8 mouse cellular contexts compared by ENCODE assay signal in genomic region chr1:72182930-72183499, GRCm38 (mm10). TPM values are rescaled to one million over a fixed set of nuclear protein-coding genes. Genes with fewer than 3 reads are reported as not detected.
DNase-seq lines count a peak whose midpoint lies in the region; ATAC-seq and TF ChIP-seq lines count a peak whose summit lies in the region.

No protein-coding gene starts in this region.

- no peaks in the 10 kb centered on the region for H3K9me3 ChIP-seq in forebrain, embryonic 11.5 days (ENCODE audit: control insufficient read depth, low read length)
- H3K9me3 ChIP-seq in liver, embryonic 14.5 days (ENCODE audit: control insufficient read depth, low read length): no peaks in the 10 kb centered on the region
- no peaks in the 10 kb centered on the region for H3K9me3 ChIP-seq in neural tube, embryonic 15.5 days (replicated peaks)

- H3K9ac ChIP-seq in forebrain, embryonic 11.5 days (ENCODE audit: low read length): no peak overlapping the region
- no peak overlapping the region for H3K9ac ChIP-seq in liver, embryonic 14.5 days (replicated peaks)
- no peak overlapping the region for H3K9ac ChIP-seq in neural tube, embryonic 15.5 days (replicated peaks)

- no peak for TF ChIP-seq EP300 in liver, embryonic 14.5 days (IDR thresholded peaks at IDR 0.05; ENCODE audit: low read depth)

- peak overlapping the region; percentile 32; the same call in 1 of the 2 replicates for H3K4me2 ChIP-seq in forebrain, embryonic 11.5 days (ENCODE audit: low read depth, low read length, severe bottlenecking)
- H3K4me2 ChIP-seq in liver, embryonic 14.5 days (ENCODE audit: low read depth): peak overlapping the region; percentile 26; the same call in 1 of the 2 replicates
- H3K4me2 ChIP-seq in neural tube, embryonic 15.5 days: peak overlapping the region; percentile 54

- no peak overlapping the region for H3K4me3 ChIP-seq in forebrain, embryonic 11.5 days (ENCODE audit: low read depth, low read length)
- no peak overlapping the region for H3K4me3 ChIP-seq in liver, embryonic 14.5 days (ENCODE audit: insufficient read depth in 1 of 2, low read depth in 2 of 2, low read length in 2 of 2)
- H3K4me3 ChIP-seq in neural tube, embryonic 15.5 days (replicated peaks): peak overlapping the region; percentile 15; the same call in 1 of the 2 replicates

- WGBS in forebrain, embryonic 11.5 days: 5% methylated on average over 13 of the region's 13 CpGs
- WGBS in liver, embryonic 14.5 days (ENCODE audit: insufficient replicate concordance): 26% methylated on average over 13 of the region's 13 CpGs
- WGBS in neural tube, embryonic 15.5 days: 7% methylated on average over 12 of the region's 13 CpGs

- peak; percentile 31 to 48 for DNase-seq in cerebellum, adult 18-20 months
- DNase-seq in cerebellum, adult 8-10 months: no peak
- no peak for DNase-seq in forebrain, embryonic 11.5 days (ENCODE audit: low spot score)
- DNase-seq in hindlimb bud, embryonic 11.5 days (ENCODE audit: extremely low spot score, low read depth, low spot score): peak; percentile 37
- peak in 1 of 3 experiments; percentile 12 for DNase-seq in liver, embryonic 14.5 days (ENCODE audit: low read depth in 3 of 3, low spot score in 3 of 3)
- DNase-seq in testis, postnatal 10 days (ENCODE audit: low spot score): no peak
- DNase-seq in frontal cortex, postnatal 14 days (ENCODE audit: low spot score in 2 of 2): no peak

- H3K27ac ChIP-seq in forebrain, embryonic 11.5 days (ENCODE audit: low read depth, low read length): no peak overlapping the region
- H3K27ac ChIP-seq in liver, embryonic 14.5 days: no peak overlapping the region
- H3K27ac ChIP-seq in neural tube, embryonic 15.5 days (replicated peaks): no peak overlapping the region

- peak; percentile 73 for ATAC-seq in forebrain, embryonic 11.5 days (replicated peaks; ENCODE audit: low FRiP score)
- peak; percentile 63 for ATAC-seq in liver, embryonic 14.5 days (ENCODE audit: insufficient read depth)
- peak; percentile 58 for ATAC-seq in neural tube, embryonic 15.5 days (ENCODE audit: low FRiP score)

- H3K36me3 ChIP-seq in forebrain, embryonic 11.5 days (ENCODE audit: control insufficient read depth, insufficient read depth, low read length): no peaks in the 10 kb centered on the region
- no peaks in the 10 kb centered on the region for H3K36me3 ChIP-seq in liver, embryonic 14.5 days (replicated peaks; ENCODE audit: control insufficient read depth, insufficient read depth, low read depth)
- no peaks in the 10 kb centered on the region for H3K36me3 ChIP-seq in neural tube, embryonic 15.5 days

- no peak for TF ChIP-seq CTCF in liver, embryonic 14.5 days (IDR thresholded peaks at IDR 0.05; ENCODE audit: low read depth)

- no peaks in the 10 kb centered on the region for H3K27me3 ChIP-seq in forebrain, embryonic 11.5 days (ENCODE audit: control insufficient read depth, insufficient read depth, low read length)
- no peaks in the 10 kb centered on the region for H3K27me3 ChIP-seq in liver, embryonic 14.5 days (ENCODE audit: control insufficient read depth, insufficient read depth, low read length)
- no peaks in the 10 kb centered on the region for H3K27me3 ChIP-seq in neural tube, embryonic 15.5 days (replicated peaks)

- H3K4me1 ChIP-seq in forebrain, embryonic 11.5 days (replicated peaks; ENCODE audit: control insufficient read depth, insufficient read depth, low read length): peaks cover 4% of the 10 kb centered on the region; the same call in 1 of the 2 replicates
- H3K4me1 ChIP-seq in liver, embryonic 14.5 days (replicated peaks; ENCODE audit: control insufficient read depth in 2 of 2, insufficient read depth in 2 of 2, low read length in 1 of 2): no peaks in the 10 kb centered on the region; a peak in 1 of 4 replicates
- H3K4me1 ChIP-seq in neural tube, embryonic 15.5 days: peaks cover 13% of the 10 kb centered on the region

RNA-seq across cellular contexts. Expression of gene Mreg, which starts 29.1 kb away (rescaled TPM):
- 3.3 and 4.5 TPM in 2 replicates for polyA plus RNA-seq in forebrain, embryonic 11.5 days (2014; fragmentation: Nextera tagmentation; extraction: Ambion mirVana)
- polyA plus RNA-seq in liver, embryonic 14.5 days (2012; rRNA removed): 1.9 and 2.9 TPM in 2 replicates
- 6.4 and 7.4 TPM in 2 replicates for polyA plus RNA-seq in liver, embryonic 14.5 days (2014; fragmentation: Nextera tagmentation; extraction: Ambion mirVana)
- 2.9 and 21.3 TPM in 2 replicates for polyA plus RNA-seq in neural tube, embryonic 15.5 days (2015; fragmentation: Nextera tagmentation; extraction: Ambion mirVana)

Comparison
In these comparisons a context has a peak if more than half of its experiments do, and no peak if none do; other contexts are left out.
1. DNase-seq: peak in cerebellum, adult 18-20 months (2 of 2) and hindlimb bud, embryonic 11.5 days (single experiment); none in cerebellum, adult 8-10 months (single experiment), forebrain, embryonic 11.5 days (single experiment), testis, postnatal 10 days (single experiment) and frontal cortex, postnatal 14 days (0 of 2).
2. Peak in every context shown above with its lines, with median percentiles within 50 percentile points of each other: ATAC-seq and H3K4me2 ChIP-seq.